Mouse (Mus musculus): ENCODE data around the gene Tap2.

Gene Tap2

DNA sequence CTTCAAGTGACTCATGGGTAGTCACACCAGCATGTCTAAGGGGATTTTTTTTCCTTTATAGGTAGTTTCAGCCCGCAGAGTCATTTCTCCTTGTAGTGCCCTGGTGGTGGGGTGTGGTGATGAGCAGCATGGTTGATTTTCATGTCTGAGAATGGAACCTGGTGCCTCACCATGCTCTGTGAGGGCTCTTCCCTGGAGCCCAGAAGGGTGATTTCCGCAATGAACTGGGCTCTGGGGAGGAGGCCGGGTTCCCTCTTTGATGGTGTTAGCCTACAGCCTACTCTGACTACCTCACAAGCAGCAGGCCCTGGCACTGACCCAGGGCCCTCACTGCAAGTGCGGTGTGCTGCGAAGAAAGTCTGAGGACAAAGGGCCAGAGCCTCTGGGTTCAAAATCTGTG is at the start of gene Tap2:
TSS of gene Tap2 (plus strand) at position 84 of the 400 bp plus-strand sequence.
- DNase-seq (ENCODE audit: low spot score), result no peak

DNA sequence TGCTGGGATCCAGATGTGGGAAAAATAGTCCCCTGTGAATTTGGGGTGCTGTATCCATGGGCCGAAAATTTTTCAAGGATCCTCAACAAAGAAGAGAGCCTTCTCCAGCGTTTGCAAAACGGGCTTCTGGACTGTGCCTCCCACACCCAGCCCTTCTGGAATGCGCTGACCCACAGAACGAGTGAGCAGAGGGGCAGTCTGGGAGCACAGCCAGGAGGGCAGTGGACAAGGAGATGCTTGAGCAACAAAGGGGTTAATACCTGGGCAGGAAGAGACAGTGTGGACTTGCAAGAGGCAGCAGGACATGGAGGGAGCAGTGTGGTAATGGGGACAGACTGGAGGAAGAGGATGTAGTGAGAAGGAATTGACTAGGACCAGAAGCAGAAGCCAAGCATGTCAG is 47.8 kb upstream of the Tap2 start:
- no peak for DNase-seq (ENCODE audit: low spot score)

DNA sequence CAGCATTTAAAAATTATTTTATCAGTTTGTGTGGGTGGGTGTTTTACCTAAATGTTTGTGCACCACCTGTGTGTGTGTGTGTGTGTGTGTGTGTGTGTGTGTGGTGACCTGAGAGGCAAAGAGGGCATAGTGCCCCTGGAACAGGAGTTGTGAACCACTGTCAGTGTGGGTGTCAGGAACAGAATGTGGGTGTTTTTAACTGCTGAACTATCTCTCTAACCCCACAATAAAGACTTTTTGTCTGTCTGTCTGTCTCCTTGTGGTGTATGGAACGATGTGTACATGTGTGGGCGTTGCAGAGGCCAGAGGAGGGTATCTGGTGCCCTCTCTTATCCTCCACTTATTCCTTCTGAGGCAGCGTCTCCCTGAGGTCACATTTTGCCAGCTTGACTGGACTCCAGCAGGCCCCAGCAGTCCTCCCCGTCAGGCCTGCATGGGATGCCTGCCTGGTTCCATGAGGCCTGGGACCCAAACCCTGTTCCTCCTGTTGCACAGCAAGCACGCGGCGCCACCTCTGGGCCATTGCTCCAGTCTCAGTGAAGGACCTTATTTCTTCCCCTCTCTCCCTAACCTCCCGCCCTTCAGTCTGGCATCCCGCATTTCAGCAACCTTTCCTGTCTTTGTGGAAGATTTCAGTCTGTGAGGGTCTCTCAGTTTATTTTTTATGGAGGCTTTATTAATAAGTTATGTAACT is 39.0 kb upstream of the Tap2 start:
- DNase-seq (ENCODE audit: low spot score), result no peak

DNA sequence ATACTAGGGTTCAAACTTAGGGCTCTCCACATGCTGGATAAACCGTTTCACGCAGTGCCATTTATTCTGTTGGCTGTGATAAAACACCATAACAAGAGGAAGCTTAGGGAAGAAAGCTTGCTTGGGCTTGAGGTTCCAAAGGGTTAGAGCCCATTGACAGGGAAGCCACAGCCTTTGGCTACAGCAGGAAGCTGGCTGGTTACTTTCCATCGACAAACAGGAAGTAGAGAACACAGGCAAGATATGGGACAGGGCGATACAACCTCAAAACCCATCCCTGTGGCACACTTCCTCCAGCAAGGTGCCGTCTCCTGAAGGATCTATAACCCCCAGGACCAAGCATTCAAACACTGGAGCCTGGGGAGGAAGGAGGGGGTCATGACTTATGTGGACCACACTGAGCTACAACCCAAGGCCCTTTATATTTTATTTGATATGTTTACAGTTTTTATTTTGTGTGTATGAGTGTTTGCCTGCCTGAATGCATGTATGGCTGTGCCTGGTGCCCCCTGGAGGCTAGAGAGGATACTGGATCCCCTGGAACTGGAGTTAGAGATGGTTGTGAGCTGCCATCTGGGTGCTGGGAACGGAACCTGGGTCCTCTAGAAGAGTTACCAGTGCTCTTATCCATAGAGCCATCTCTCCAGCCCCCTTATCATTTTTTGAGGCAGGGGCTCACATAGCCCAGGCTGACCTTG is 38.1 kb upstream of the Tap2 start:
- DNase-seq (ENCODE audit: low spot score), result no peak

DNA sequence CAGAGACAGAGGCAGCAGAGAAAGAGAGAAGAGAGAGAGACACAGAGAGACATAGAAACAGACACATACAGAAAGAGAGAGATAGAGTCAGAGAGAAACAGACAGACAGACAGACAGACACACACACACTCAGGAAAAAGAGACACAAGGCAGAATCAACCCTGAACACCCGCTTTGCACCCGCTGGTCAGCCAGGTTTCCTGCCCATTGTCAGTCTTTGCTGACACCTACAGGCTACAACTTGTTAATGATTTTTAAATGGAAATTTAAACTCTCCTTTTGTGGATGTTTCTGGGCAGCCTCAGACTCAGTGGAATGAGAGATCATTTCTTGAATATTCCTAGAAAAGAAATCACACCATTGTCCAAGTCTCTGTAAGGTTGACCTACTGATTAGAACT is 34.0 kb upstream of the Tap2 start:
- DNase-seq (ENCODE audit: low spot score), result no peak

DNA sequence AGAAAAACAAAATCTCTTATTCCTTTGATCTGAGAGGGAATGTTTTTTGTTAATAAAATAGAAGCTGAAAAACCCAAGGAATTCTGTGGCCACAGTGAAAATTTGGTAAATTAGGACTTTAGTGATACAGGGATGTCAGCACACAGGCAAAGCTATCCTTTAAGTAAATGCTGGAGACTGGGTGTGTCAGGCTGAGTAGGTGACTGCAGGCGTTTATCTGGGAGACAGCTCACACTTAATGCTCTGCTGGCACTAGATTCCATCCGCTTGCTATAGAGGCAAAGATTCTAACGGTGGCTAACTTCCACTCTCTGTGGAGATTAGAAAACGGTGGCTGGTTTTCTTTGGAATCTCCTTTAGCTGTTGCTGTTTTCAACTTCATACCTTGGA is 32.8 kb upstream of the Tap2 start:
- no peak for DNase-seq (ENCODE audit: low spot score)

DNA sequence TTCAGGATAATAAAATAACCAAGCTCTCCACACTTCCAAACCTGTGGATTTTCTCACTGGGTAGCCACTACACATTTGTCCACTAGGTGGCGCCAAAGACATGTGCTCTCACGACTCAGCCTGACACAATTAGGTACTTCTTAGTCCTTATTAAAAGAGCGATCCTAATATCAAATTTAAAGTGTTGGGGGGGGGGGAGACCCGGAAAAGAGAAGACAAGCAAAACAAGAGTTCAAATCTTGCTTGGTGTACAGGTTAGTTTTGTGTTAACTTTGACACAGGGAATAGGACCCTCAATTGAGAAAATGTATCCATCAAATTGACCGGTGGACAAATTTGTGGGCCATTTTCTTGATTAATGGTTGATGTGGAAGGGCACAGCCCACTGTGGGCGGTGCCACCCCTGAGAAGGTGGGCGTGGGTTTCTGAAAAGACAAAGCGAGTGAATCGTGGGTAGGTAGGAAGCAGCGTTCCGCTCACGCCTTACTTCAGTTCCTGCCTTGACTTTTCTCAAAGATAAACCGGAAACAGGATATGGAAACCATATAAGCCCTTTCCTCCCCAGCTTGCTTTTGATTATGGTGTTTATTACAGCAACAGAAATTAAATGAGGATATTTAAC is 32.3 kb upstream of the Tap2 start:
- peak; percentile 70 for DNase-seq (ENCODE audit: low spot score)

DNA sequence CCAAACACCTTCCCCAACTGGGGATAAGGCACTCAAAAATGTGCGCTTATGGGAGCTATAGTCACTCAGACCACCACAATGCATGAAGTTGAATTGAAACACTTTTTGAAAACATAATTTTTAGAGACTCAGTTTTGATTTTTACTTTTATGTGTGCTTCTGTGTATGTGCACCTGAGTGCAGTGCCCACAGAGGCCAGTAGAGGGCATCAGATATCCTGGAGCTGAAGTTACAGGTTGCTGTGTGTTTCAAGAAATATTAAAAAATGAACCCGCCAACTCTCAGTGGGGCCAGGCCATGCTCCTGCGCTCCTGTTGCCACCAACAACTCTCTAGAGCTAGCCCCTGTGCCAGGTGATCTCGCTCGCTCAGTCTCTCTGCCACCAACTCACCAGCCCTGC is 30.8 kb upstream of the Tap2 start:
- no peak for DNase-seq (ENCODE audit: low spot score)

DNA sequence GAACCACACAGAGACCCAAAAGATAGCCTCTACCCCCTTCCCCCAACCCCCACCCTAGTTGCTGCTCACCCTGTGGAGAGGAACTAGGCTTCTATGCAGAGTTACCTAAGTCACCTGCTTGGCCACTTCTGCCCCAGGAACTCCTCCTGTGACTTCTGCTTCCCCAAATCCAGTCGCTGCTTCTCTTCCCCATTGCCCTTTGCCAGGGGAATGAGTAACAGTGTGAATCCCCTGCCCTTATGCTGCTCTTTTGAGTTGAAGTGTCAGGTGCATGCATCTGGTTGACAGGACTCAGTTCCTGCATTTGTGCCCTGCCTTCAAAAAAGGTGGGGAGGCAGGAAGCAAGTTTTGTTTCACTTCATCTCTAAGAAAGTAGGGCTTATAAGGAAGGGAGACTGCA is 29.3 kb upstream of the Tap2 start:
- no peak for DNase-seq (ENCODE audit: low spot score)

DNA sequence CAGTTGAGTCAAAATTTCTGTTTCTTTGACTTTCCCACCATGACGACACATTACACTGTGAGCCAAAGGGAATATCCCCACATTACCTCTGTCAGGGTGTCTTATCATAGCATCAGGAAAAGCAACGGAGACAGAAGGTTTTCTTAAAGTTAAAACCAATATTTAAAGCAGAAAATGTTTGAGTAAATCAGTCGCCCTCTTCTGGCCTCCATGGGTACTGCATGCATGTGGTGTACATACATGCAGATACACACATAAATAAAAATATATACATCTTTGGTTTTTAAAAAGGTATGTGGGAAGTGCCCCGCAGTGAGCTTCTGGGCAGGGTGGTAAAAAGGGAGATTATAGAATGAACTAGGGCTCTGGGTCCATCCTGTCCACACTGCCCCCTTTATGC is 26.1 kb upstream of the Tap2 start:
- DNase-seq (ENCODE audit: low spot score), result no peak

DNA sequence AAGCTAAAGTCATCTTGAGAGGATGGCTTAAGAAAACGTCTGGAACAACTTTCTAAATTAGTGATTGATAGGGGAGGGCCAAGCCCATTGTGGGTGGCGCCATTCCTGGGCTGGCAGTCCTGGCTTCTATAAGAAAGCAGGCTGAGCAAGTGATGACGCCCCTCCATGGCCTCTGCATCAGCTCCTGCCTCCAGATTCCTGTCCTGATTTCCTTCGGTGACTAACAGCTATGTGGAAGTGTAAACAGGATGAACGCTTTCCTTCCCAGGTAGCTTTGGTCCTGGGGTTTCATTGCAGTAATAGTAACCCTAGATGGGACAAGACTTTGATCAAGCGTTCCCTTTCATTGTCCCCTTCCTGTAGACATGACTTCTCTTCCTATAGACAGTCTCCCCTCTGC is 24.3 kb upstream of the Tap2 start:
- no peak for DNase-seq (ENCODE audit: low spot score)

DNA sequence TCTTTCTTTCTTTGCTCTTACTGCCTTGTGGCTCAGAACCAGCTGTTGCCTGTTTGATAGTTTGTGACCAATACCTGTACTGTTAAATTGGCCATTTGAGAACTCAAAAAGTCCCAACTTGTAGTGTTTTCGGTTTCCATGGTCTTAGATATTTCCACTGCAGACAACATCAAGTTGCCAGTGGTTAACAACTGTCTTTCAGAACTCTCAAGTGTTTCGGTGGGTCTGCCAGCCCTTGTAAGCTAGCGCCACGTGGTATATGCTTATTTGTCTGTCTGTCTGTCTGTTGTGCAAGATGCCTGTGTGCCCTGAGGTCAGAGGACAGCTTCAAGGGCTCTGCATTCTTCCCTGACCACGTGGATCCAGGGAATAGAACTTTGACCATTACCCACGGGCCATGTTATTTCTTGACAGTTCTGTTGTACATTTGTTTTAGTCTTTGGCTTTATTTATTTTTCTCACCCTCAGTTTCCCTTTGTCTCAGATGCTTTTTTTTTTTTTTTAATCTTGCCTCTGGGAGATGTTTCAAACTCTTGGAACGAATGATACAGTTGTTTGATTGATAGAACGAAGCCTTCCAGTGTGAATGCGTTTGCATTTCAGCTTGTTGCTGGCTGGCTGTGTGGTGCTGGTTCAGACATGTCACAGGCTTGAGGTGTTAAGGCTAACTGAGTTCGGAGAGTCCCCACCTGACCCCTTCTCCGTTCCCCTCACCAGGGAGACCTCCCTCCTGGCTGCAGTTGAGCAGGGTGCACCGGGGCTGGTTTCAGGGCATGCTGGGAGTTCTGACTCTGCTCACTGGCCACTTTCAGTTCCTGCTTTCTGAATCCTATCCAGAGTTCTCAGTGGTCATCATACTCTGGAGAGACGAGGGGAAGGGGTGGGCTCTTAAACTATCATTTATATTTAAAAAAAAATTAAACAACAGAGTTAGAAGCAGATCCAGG is 23.1 kb upstream of the Tap2 start:
- DNase-seq (ENCODE audit: low spot score), result no peak

DNA sequence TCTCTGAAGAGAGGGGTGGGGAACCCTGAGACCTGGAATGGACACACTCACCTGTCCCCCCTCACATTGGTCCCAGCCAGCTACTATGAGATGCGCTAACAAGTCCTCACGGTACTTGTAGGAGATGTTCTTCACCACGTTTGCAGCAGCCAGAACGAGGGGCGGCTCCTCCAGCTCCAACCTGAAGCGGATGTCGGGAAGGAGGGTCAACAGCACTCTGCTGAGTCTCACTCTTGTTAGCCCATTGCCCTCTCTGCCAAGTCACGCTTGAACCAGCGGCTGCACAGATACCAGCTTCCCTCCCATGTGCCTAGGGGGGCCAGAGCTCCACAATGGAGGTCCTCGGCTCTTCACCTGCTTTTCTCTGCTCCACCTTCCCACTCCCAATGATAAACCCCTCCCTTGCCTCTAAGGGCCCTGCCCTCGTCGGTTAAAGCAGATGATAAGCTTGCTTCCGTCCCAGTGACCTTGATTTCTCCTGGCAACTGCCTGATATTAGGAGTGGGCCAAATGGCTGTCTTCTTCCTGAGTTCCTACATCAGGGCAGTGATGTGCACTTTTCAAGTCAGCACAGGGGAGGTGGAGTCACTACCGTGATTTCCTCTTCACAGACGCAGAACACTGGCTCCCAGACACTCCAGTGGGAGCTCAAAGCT is 19.6 kb upstream of the Tap2 start:
- no peak for DNase-seq (ENCODE audit: low spot score)

DNA sequence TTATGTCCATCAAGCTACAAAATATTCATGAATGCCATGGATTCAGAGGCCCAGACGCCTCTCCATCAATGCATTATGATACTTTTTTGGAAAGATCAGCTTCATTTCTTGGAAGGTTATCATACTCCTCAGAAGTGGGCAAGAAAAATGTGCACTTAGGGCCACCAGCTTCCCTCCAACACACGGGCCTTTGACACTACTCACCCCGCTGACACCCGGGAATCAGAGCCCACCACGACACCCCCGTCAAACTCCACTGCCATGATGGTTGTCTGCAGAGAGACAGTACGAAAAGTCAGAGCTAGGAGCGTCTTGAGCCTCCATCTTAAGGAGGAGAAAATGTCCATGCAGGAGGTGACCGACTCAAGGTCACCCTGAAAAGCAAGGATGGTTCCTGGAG is 17.8 kb upstream of the Tap2 start:
- no peak for DNase-seq (ENCODE audit: low spot score)

DNA sequence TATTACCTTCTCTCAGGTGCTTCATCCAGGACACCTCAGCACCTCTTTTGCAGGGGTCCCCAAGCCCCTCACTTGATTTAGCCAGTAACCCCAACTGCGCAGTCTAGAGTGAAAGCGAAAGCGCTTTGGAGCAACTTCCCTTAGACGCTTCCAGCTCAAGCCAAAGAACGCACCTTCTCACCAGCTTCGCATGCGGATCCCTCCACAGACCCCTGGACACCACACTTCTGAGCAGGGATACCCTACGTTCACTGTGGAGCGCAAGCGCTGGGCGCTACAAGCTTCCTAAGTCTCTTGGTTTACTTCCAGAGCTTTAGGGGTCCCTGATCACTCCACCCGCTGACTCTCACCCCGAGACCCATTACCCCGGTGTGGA is 16.5 kb upstream of the Tap2 start:
- DNase-seq (ENCODE audit: low spot score), result no peak

DNA sequence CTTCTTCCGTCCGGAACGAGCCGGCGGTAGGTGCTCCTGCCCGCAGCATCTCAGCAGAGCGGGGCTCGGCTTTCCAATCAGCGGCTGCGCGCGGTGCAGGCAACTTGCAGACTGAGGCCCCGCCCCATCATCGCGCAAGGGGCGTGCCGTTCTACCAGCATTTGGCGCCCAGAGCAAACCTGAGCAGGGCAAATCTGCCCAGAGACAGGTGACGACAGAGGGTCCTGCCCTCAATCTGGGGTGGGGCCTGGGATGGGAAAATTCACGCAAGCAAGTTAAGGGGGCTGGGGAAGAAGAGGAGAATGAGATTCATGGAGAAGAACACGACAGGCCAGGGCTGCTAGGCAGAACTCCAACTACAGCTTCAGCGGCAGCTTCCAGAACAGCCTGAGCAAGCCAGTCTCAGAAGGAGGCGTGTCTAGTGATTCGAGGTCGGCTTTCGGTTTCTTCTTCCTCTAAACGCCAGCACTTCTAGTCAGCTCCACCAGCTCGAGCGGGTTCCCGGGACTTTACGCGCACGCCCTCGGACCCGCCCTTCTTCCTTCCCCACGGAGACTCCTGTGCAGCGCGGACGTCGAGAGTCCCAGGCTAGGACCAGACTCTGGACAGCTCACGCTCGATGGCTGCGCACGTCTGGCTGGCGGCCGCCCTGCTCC is 15.9 kb upstream of the Tap2 start, which contains the start of the genes Tap1 and Psmb9:
TSS of gene Tap1 (plus strand) at position 293 of the 656 bp plus-strand sequence.
TSS of gene Psmb9 (minus strand) at position 504 of the 656 bp plus-strand sequence.
- peak; percentile 99 for DNase-seq (ENCODE audit: low spot score)

DNA sequence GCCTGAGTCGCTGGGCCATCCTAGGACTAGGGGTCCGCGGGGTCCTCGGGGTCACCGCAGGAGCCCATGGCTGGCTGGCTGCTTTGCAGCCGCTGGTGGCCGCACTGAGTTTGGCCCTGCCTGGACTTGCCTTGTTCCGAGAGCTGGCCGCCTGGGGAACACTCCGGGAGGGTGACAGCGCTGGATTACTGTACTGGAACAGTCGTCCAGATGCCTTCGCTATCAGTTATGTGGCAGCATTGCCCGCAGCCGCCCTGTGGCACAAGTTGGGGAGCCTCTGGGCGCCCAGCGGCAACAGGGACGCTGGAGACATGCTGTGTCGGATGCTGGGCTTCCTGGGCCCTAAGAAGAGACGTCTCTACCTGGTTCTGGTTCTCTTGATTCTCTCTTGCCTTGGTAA is 15.3 kb upstream of the Tap2 start:
- no peak for DNase-seq (ENCODE audit: low spot score)

DNA sequence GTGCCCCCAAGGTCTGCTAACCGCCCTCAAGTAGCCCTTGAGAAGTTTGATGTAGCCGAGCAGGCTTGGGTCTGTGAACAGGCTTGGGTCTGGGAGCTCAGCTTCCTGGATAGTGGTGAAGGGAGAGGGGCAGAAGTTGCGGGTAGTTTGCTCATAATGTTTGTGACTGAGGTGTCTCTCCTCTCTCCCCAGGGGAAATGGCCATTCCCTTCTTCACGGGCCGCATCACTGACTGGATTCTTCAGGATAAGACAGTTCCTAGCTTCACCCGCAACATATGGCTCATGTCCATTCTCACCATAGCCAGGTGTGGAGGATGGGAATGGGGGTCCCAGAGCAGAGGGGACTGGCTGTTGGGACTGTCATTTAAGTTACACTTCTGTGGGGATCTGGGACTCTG is 14.3 kb upstream of the Tap2 start:
- no peak for DNase-seq (ENCODE audit: low spot score)

DNA sequence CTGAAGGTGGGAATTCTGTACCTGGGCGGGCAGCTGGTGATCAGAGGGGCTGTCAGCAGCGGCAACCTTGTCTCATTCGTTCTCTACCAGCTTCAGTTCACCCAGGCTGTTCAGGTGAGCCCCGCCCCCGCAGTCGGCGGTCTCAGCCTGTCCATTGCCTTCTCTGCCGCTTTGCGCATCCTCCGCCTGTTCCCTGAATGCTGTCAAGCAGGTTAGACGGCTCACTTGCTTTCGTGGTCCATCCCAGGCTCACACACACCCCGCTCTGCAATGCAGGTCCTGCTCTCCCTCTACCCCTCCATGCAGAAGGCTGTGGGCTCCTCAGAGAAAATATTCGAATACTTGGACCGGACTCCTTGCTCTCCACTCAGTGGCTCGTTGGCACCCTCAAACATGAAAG is 10.5 kb upstream of the Tap2 start:
- no peak for DNase-seq (ENCODE audit: low spot score)

DNA sequence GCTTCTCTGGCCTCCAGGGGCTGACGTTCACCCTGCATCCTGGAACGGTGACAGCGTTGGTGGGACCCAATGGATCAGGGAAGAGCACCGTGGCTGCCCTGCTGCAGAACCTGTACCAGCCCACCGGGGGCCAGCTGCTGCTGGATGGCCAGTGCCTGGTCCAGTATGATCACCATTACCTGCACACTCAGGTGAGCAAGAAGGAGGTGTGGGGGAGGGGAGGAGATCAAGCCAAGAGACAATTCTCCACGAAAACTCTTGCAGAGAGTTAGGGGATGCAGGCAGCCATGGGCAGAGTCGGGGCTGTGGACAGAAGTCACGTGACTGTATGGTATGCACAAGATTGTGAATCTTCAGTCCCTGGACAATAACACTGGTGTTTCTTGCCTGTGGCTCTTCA is 9.9 kb upstream of the Tap2 start:
- DNase-seq (ENCODE audit: low spot score), result no peak

DNA sequence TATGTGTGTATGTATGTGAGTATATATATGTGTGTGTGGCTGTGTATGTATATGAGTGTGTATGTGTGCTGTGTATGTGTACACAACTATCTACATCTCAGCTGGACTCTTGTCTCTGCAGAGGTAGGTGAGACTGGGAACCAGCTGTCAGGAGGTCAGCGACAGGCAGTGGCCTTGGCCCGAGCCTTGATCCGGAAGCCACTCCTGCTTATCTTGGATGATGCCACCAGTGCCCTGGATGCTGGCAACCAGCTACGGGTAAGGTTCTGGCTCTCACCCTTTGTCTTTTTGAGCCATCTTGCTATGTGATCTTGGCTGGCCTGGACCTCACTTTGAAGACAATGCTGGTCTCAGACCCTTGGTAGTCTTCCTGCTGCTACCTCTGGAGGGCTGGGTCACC is 8.6 kb upstream of the Tap2 start:
- no peak for DNase-seq (ENCODE audit: low spot score)
